Mouse (Mus musculus) thymus, postnatal 14 days (tissue): ENCODE data around the gene Mrpl20.

Source experiments
- DNase-seq: peaks from one replicate; pipeline ENCODE4 v3.0.0; 2021

The Mrpl20 gene

GRCm38 (mm10) chr4:155859318-155859717 lies 56.6 kb downstream of the Mrpl20 start:
- DNase-seq: peak; percentile 56
